Mouse (Mus musculus) kidney, adult 2 months (tissue): ENCODE measurements around the gene Sbk3. TPM values are rescaled to one million over a fixed set of nuclear protein-coding genes. Genes with fewer than 3 reads are reported as not detected.
A peak's percentile ranks its signal among the peaks of the same experiment; 100 is the strongest.

Source experiments
- DNase-seq: peaks from one replicate; pipeline ENCODE4 v3.0.0; 2021
- H3K27ac ChIP-seq: fragments of 200-500 bp; 2 replicates; pipeline ENCODE4 v1.5.1; 2012; ENCODE audit warnings: low read depth, low read length, control low read depth, inconsistent platforms; ENCODE audit not compliant: insufficient read depth
- H3K27me3 ChIP-seq: fragments of 200-500 bp; replicated peaks from 2 replicates; pipeline ENCODE4 v1.6.1; 2012; ENCODE audit warnings: mild to moderate bottlenecking, moderate library complexity, low read length, inconsistent platforms; ENCODE audit not compliant: control insufficient read depth, insufficient read depth
- H3K36me3 ChIP-seq: fragments of 200-500 bp; 2 replicates; pipeline ENCODE4 v1.6.1; 2012; ENCODE audit warnings: mild to moderate bottlenecking, moderate library complexity, low read length, inconsistent platforms; ENCODE audit not compliant: control insufficient read depth, insufficient read depth
- H3K4me1 ChIP-seq: fragments of 200-500 bp; 2 replicates; pipeline ENCODE4 v1.6.1; 2011; ENCODE audit warnings: low read length; ENCODE audit not compliant: control insufficient read depth, insufficient read depth
- H3K4me3 ChIP-seq: fragments of 200-500 bp; 2 replicates; pipeline ENCODE4 v1.5.1; 2011; ENCODE audit warnings: mild to moderate bottlenecking, low read depth, low read length, control low read depth; ENCODE audit not compliant: insufficient read depth
- CTCF ChIP-seq: fragments of 200-500 bp; conservative IDR thresholded peaks from 2 replicates; pipeline ENCODE4 v1.5.1; 2011; ENCODE audit warnings: low read depth, mild to moderate bottlenecking, control low read depth, low read length, moderate library complexity, mixed read lengths; ENCODE audit not compliant: insufficient read depth, insufficient read length
- POLR2A ChIP-seq: fragments of 200-500 bp; IDR thresholded peaks from one replicate; pipeline ENCODE4 v1.6.1; 2011; ENCODE audit warnings: low read depth, low read length, control low read depth
- WGBS: fragments of 180-500 bp; shearing (Covaris S2); methylation state at CpG from one replicate; pipeline ENCODE4 v1.1.7; 2018; 5-methylcytosine and 5-hydroxymethylcytosine counted together
- polyA plus RNA-seq: library from polyadenylated mRNA; depleted of rRNA; stranded (reverse); fragments of >200 nt; gene quantifications from 2 replicates; pipeline ENCODE4 v1.2.3, GENCODE M21; 2012; rRNA removed

Gene Sbk3
- polyA plus RNA-seq, 1 experiment: 0.19 TPM

DNA sequence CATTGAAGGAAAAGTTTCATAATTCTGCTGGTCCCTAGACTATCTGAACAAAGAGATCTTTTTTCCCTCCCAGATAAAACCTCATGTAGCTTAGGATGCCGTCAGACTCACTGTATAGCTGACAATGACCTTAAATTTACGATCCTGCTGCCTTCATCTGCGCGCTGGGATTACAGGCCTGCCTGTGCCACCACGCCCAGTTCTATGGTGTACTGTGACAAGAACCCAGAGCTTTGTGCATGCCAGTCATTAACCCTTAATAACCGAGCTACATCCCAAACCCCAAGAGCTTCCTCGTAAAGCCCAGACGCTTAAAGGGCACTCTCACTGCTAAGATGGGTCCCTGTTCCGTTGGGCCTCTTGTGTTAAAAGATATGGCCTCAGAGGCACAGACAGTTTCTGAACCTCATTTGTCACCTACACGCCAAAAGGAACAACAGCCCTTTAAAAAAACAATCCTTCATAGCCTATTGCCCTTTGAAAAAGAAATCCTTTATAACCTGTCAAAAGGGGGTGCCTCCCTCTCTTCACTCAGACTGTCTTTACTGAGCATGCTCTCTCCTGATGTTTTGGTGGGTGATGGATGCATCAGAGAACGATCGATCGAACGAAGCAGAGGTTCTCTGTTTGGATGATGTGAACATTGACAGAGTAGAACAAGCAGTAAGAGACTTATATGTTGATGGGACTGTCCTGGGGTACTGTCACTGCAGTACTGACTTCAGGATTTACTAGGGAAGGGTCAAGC lies 55.1 kb downstream of the Sbk3 start:
- H3K36me3 ChIP-seq: no peaks in the 10 kb centered on the region; the same call in 1 of the 2 replicates
- H3K27ac ChIP-seq: peak overlapping the region; percentile 75
- H3K27me3 ChIP-seq: no peaks in the 10 kb centered on the region
- WGBS: 5% methylated on average over 14 of the region's 14 CpGs
- H3K4me1 ChIP-seq: peaks cover 16% of the 10 kb centered on the region
- TF ChIP-seq POLR2A (no peak), CTCF (no peak)
- peak; percentile 37 for DNase-seq
- H3K4me3 ChIP-seq: peak overlapping the region; percentile 81

Other genes starting within 250 kb of the Sbk3 start
- gene Tmem150b, start 245.9 kb downstream of the Sbk3 start, polyA plus RNA-seq: 0.57 and 0.59 TPM in 2 replicates
- 83.2 and 101 TPM in 2 replicates for gene Kmt5c, start 231.1 kb downstream of the Sbk3 start, polyA plus RNA-seq
- 62.7 and 84.5 TPM in 2 replicates for gene Cox6b2, start 218.1 kb downstream of the Sbk3 start, polyA plus RNA-seq
- gene Fam71e2, start 199.9 kb downstream of the Sbk3 start, polyA plus RNA-seq: 0.08 and 0.09 TPM in 2 replicates
- gene Il11, start 188.3 kb downstream of the Sbk3 start, polyA plus RNA-seq: 0.13 and 0.24 TPM in 2 replicates
- gene Tmem190, start 188.2 kb downstream of the Sbk3 start, polyA plus RNA-seq: 0.31 TPM in 1 of 2 replicates, not detected in the other
- gene Tmem238, start 181.5 kb downstream of the Sbk3 start, polyA plus RNA-seq: 57.8 and 87.8 TPM in 2 replicates
- gene Rpl28, start 178.3 kb downstream of the Sbk3 start, polyA plus RNA-seq: 340 and 597 TPM in 2 replicates
- 240 and 301 TPM in 2 replicates for gene Ube2s, start 158.6 kb downstream of the Sbk3 start, polyA plus RNA-seq
- 14.1 and 17.3 TPM in 2 replicates for gene Shisa7, start 126.5 kb downstream of the Sbk3 start, polyA plus RNA-seq
- 41.1 and 47.9 TPM in 2 replicates for gene Isoc2b, start 100.9 kb downstream of the Sbk3 start, polyA plus RNA-seq
- 174 and 182 TPM in 2 replicates for gene Isoc2a, start 94.0 kb downstream of the Sbk3 start, polyA plus RNA-seq
- 0.16 TPM in 1 of 2 replicates, not detected in the other for gene Gm36210, start 64.7 kb downstream of the Sbk3 start, polyA plus RNA-seq
- 12.6 and 14.4 TPM in 2 replicates for gene Zfp628, start 56.0 kb downstream of the Sbk3 start, polyA plus RNA-seq
- 5.5 and 5.7 TPM in 2 replicates for gene Nat14, start 49.1 kb downstream of the Sbk3 start, polyA plus RNA-seq
- gene Ssc5d, start 45.4 kb downstream of the Sbk3 start, polyA plus RNA-seq: 1.8 and 2.1 TPM in 2 replicates
- gene Sbk2, start 6.8 kb downstream of the Sbk3 start, polyA plus RNA-seq: 0.11 and 1.6 TPM in 2 replicates
- gene Zfp579, start 25.0 kb upstream of the Sbk3 start, polyA plus RNA-seq: 49.9 and 55.2 TPM in 2 replicates
- 35.7 and 49.6 TPM in 2 replicates for gene Zfp524, start 43.2 kb upstream of the Sbk3 start, polyA plus RNA-seq
- gene Fiz1, start 43.5 kb upstream of the Sbk3 start, polyA plus RNA-seq: 25.4 and 27.5 TPM in 2 replicates
- gene Gm44973, start 44.3 kb upstream of the Sbk3 start, polyA plus RNA-seq: 0.14 TPM in 1 of 2 replicates, not detected in the other
- gene Zfp865, start 49.2 kb upstream of the Sbk3 start, polyA plus RNA-seq: 21.3 and 25.1 TPM in 2 replicates
- gene Ccdc106, start 49.4 kb upstream of the Sbk3 start, polyA plus RNA-seq: 2.3 and 3.0 TPM in 2 replicates
- not detected in 2 replicates for gene 4632433K11Rik, start 63.0 kb upstream of the Sbk3 start, polyA plus RNA-seq
- gene Zfp784, start 67.3 kb upstream of the Sbk3 start, polyA plus RNA-seq: 6.4 and 6.8 TPM in 2 replicates
- 17.0 and 17.1 TPM in 2 replicates for gene Zfp580, start 80.4 kb upstream of the Sbk3 start, polyA plus RNA-seq
- 132 and 153 TPM in 2 replicates for gene U2af2, start 91.0 kb upstream of the Sbk3 start, polyA plus RNA-seq
- gene Epn1, start 109.1 kb upstream of the Sbk3 start, polyA plus RNA-seq: 243 and 262 TPM in 2 replicates
- not detected in 2 replicates for gene Rfpl4, start 145.8 kb upstream of the Sbk3 start, polyA plus RNA-seq
- gene Rasl2-9, start 154.8 kb upstream of the Sbk3 start, polyA plus RNA-seq: 2.8 and 3.5 TPM in 2 replicates
- not detected in 2 replicates for gene Vmn1r55, start 178.5 kb upstream of the Sbk3 start, polyA plus RNA-seq
- not detected in 2 replicates for gene Vmn1r56, start 225.6 kb upstream of the Sbk3 start, polyA plus RNA-seq
- not detected in 2 replicates for gene Vmn1r57, start 247.3 kb upstream of the Sbk3 start, polyA plus RNA-seq